Mouse (Mus musculus) C2C12 (cell line): ENCODE results near the gene Igfbp7. TPM values are rescaled to one million over a fixed set of nuclear protein-coding genes. Genes with fewer than 3 reads are reported as not detected.

ENCODE experiments used
- H3K27me3 ChIP-seq: one replicate; pipeline ENCODE4 v1.6.1; 2011; ENCODE audit not compliant: control insufficient read depth, insufficient read depth, insufficient read length
- H3K36me3 ChIP-seq: one replicate; pipeline ENCODE4 v1.6.1; 2011; ENCODE audit not compliant: control insufficient read depth, insufficient read depth
- H3K4me3 ChIP-seq: one replicate; pipeline ENCODE4 v1.5.1; 2011; ENCODE audit warnings: mild to moderate bottlenecking, control low read depth; ENCODE audit not compliant: poor library complexity, insufficient read depth, severe bottlenecking
- H3K79me2 ChIP-seq: one replicate; pipeline ENCODE4 v1.6.1; 2011; ENCODE audit not compliant: control insufficient read depth, insufficient read depth
- H3K79me3 ChIP-seq: one replicate; pipeline ENCODE4 v1.6.1; 2011; ENCODE audit warnings: low read depth, control low read depth
- H3ac ChIP-seq: one replicate; pipeline ENCODE3; 2011; ENCODE audit warnings: low read depth; ENCODE audit not compliant: control insufficient read depth, insufficient read length
- CEBPB ChIP-seq: IDR thresholded peaks from one replicate; pipeline ENCODE4 v1.6.1; 2011; ENCODE audit warnings: low read depth, mild to moderate bottlenecking, control low read depth, moderate library complexity
- CTCF ChIP-seq: IDR thresholded peaks from one replicate; pipeline ENCODE4 v1.5.1; 2011; ENCODE audit not compliant: control insufficient read depth, insufficient read depth, insufficient read length
- FOSL1 ChIP-seq: IDR thresholded peaks from one replicate; pipeline ENCODE4 v1.8.0; 2011; ENCODE audit warnings: mild to moderate bottlenecking, low read length; ENCODE audit not compliant: poor library complexity, insufficient read depth, severe bottlenecking
- MAX ChIP-seq: IDR thresholded peaks from one replicate; pipeline ENCODE4 v1.6.1; 2011; ENCODE audit warnings: mild to moderate bottlenecking, control low read depth
- MYOD1 ChIP-seq: IDR thresholded peaks from one replicate; pipeline ENCODE4 v1.6.1; 2011; ENCODE audit warnings: low read depth; ENCODE audit not compliant: control insufficient read depth, insufficient read length
- MYOG ChIP-seq: IDR thresholded peaks from one replicate; pipeline ENCODE4 v1.6.1; 2011; ENCODE audit not compliant: control insufficient read depth, insufficient read length; ENCODE audit errors: extremely low read depth
- USF1 ChIP-seq: IDR thresholded peaks from one replicate; pipeline ENCODE4 v1.6.1; 2011; ENCODE audit warnings: low read depth, mild to moderate bottlenecking, control low read depth, moderate library complexity
- polyA plus RNA-seq: library from polyadenylated mRNA; unstranded; fragments of >200 nt; fragmentation: generic; extraction: Trizol; gene quantifications from one replicate; pipeline ENCODE4 v1.2.1, GENCODE M21; 2012; ENCODE audit warnings: missing spikeins

Igfbp7 gene
- polyA plus RNA-seq, 1 experiment = 402 TPM

GRCm38 (mm10) chr5:77416058-77416457 is 8.2 kb upstream of the Igfbp7 start:
- H3K36me3 ChIP-seq = no peaks in the 10 kb centered on the region
- H3K79me2 ChIP-seq = no peaks in the 10 kb centered on the region
- no peaks in the 10 kb centered on the region for H3K27me3 ChIP-seq
- TF ChIP-seq MAX = no peak
- H3K79me3 ChIP-seq = no peaks in the 10 kb centered on the region
- no peak overlapping the region for H3K4me3 ChIP-seq
- H3ac ChIP-seq = no peak overlapping the region

GRCm38 (mm10) chr5:77408530-77408929 is 689 bp upstream of the Igfbp7 start:
- Histone ChIP-seq H3ac (no peak overlapping the region), H3K4me3 (no peak overlapping the region), H3K27me3 (no peaks in the 10 kb centered on the region), H3K36me3 (no peaks in the 10 kb centered on the region), H3K79me3 (peaks cover 27% of the 10 kb centered on the region), H3K79me2 (peaks cover 40% of the 10 kb centered on the region)
- TF ChIP-seq CTCF = no peak

- H3ac ChIP-seq = peak overlapping the region; percentile 32
- peak overlapping the region; percentile 56 for H3K4me3 ChIP-seq
- H3K36me3 ChIP-seq = peaks cover 10% of the 10 kb centered on the region
- peaks cover 38% of the 10 kb centered on the region for H3K79me3 ChIP-seq
- H3K27me3 ChIP-seq = no peaks in the 10 kb centered on the region
- peaks cover 61% of the 10 kb centered on the region for H3K79me2 ChIP-seq
- TF ChIP-seq USF1 (no peak), CEBPB (no peak), MYOD1 (no peak), MAX (no peak), FOSL1 (no peak), CTCF (no peak), MYOG (no peak)
Measured at GRCm38 (mm10) chr5:77406371-77406871, 1.4 kb downstream of the Igfbp7 start.

- no peak overlapping the region for H3ac ChIP-seq
- peaks cover 42% of the 10 kb centered on the region for H3K79me3 ChIP-seq
- H3K4me3 ChIP-seq = no peak overlapping the region
- no peak for TF ChIP-seq CTCF
- no peak for TF ChIP-seq MYOD1
- H3K36me3 ChIP-seq = peaks cover 12% of the 10 kb centered on the region
- H3K27me3 ChIP-seq = no peaks in the 10 kb centered on the region
- peaks cover 70% of the 10 kb centered on the region for H3K79me2 ChIP-seq
Measured at GRCm38 (mm10) chr5:77405455-77406057, 2.3 kb downstream of the Igfbp7 start.

- Histone ChIP-seq H3K79me2 (peaks cover 76% of the 10 kb centered on the region), H3ac (no peak overlapping the region), H3K27me3 (no peaks in the 10 kb centered on the region), H3K4me3 (no peak overlapping the region), H3K36me3 (peaks cover 14% of the 10 kb centered on the region), H3K79me3 (peaks cover 42% of the 10 kb centered on the region)
- TF ChIP-seq MYOG (no peak), CTCF (no peak), MYOD1 (no peak), MAX (no peak), USF1 (no peak), FOSL1 (no peak), CEBPB (no peak)
Measured at GRCm38 (mm10) chr5:77404941-77405340, 2.9 kb downstream of the Igfbp7 start.

- no peak overlapping the region for H3K4me3 ChIP-seq
- TF ChIP-seq MAX (no peak), MYOG (no peak), USF1 (no peak), MYOD1 (no peak), CEBPB (no peak), CTCF (no peak), FOSL1 (no peak)
- H3K27me3 ChIP-seq = no peaks in the 10 kb centered on the region
Measured at GRCm38 (mm10) chr5:77402901-77403300, 4.9 kb downstream of the Igfbp7 start.

More at GRCm38 (mm10) chr5:77402901-77403300, 4.9 kb downstream of the Igfbp7 start:
- peaks cover 46% of the 10 kb centered on the region for H3K79me3 ChIP-seq
- peaks cover 92% of the 10 kb centered on the region for H3K79me2 ChIP-seq
- no peak overlapping the region for H3ac ChIP-seq
- H3K36me3 ChIP-seq = peaks cover 19% of the 10 kb centered on the region
